Mouse (Mus musculus): ENCODE measurements around the gene Pdap1. TPM values are rescaled to one million over a fixed set of nuclear protein-coding genes. Genes with fewer than 3 reads are reported as not detected.
A peak's percentile ranks its signal among the peaks of the same experiment; 100 is the strongest.

The Pdap1 gene
- polyA plus RNA-seq, 1 experiment from 2014 or later = 102 TPM

GRCm38 (mm10) chr5:145116316-145116715 lies 23.7 kb downstream of the Pdap1 start:
- Histone ChIP-seq H3K27me3 (replicated peaks; ENCODE audit: control insufficient read depth, insufficient read depth, low read length) (peaks cover 7% of the 10 kb centered on the region; the same call in 1 of the 2 replicates), H3K36me3 (ENCODE audit: control insufficient read depth, insufficient read depth, low read length) (no peaks in the 10 kb centered on the region), H3K4me1 (ENCODE audit: control insufficient read depth, insufficient read depth, low read length) (0 out of 2 replicates have a peak, but pooled peaks cover 2% of the 10 kb centered on the region), H3K9ac (ENCODE audit: low read length) (no peak overlapping the region), H3K27ac (ENCODE audit: low read depth, low read length) (no peak overlapping the region), H3K4me2 (ENCODE audit: low read length) (no peak overlapping the region), H3K9me3 (replicated peaks; ENCODE audit: control insufficient read depth, low read length) (no peaks in the 10 kb centered on the region), H3K4me3 (ENCODE audit: low read depth, low read length) (no peak overlapping the region)
- peak; percentile 16 for DNase-seq (ENCODE audit: low spot score)
- 70% methylated on average over 4 of the region's 4 CpGs for WGBS
- no peak for ATAC-seq

- no peak for DNase-seq (ENCODE audit: low spot score)
- no peak overlapping the region for H3K4me3 ChIP-seq (ENCODE audit: low read depth, low read length)
- H3K9me3 ChIP-seq (replicated peaks; ENCODE audit: control insufficient read depth, low read length) = no peaks in the 10 kb centered on the region
- H3K9ac ChIP-seq (ENCODE audit: low read length) = no peak overlapping the region
- H3K4me2 ChIP-seq (ENCODE audit: low read length) = no peak overlapping the region
- 98% methylated on average over 5 of the region's 5 CpGs for WGBS
- peaks cover 7% of the 10 kb centered on the region; the same call in 1 of the 2 replicates for H3K27me3 ChIP-seq (replicated peaks; ENCODE audit: control insufficient read depth, insufficient read depth, low read length)
- H3K27ac ChIP-seq (ENCODE audit: low read depth, low read length) = no peak overlapping the region
- H3K36me3 ChIP-seq (ENCODE audit: control insufficient read depth, insufficient read depth, low read length) = peaks cover under 1% of the 10 kb centered on the region; the same call in 1 of the 2 replicates
- ATAC-seq = no peak
- H3K4me1 ChIP-seq (ENCODE audit: control insufficient read depth, insufficient read depth, low read length) = 0 out of 2 replicates have a peak, but pooled peaks cover 2% of the 10 kb centered on the region
These were observed 24.3 kb downstream of the Pdap1 start for GRCm38 (mm10) chr5:145115736-145116135.

- no peak overlapping the region for H3K27ac ChIP-seq (ENCODE audit: low read depth, low read length)
These were observed 25.2 kb downstream of the Pdap1 start for GRCm38 (mm10) chr5:145114606-145115473.

GRCm38 (mm10) chr5:145114071-145114605 lies 25.9 kb downstream of the Pdap1 start, which contains the start of gene Arpc1b:
Gene Arpc1b (plus strand): TSS chr5:145114215.
- peak within 1 kb of the TSS; percentile 62 for H3K9ac ChIP-seq (ENCODE audit: low read length)
- DNase-seq (ENCODE audit: low spot score) (peak; percentile 47), ATAC-seq (peak; percentile 66)
- 0 out of 2 replicates have a peak, but pooled peaks cover 2% of the 10 kb centered on the region for H3K4me1 ChIP-seq (ENCODE audit: control insufficient read depth, insufficient read depth, low read length)
- peak within 1 kb of the TSS; percentile 60 for H3K4me2 ChIP-seq (ENCODE audit: low read length)
- H3K27ac ChIP-seq (ENCODE audit: low read depth, low read length) = no peak within 1 kb of the TSS
- peak within 1 kb of the TSS; percentile 40 for H3K4me3 ChIP-seq (ENCODE audit: low read depth, low read length)
- no peaks in the 10 kb centered on the region for H3K9me3 ChIP-seq (replicated peaks; ENCODE audit: control insufficient read depth, low read length)
- H3K36me3 ChIP-seq (ENCODE audit: control insufficient read depth, insufficient read depth, low read length) = peaks cover 16% of the 10 kb centered on the region
- H3K27me3 ChIP-seq (replicated peaks; ENCODE audit: control insufficient read depth, insufficient read depth, low read length) = peaks cover 7% of the 10 kb centered on the region; the same call in 1 of the 2 replicates
- WGBS = under 1% methylated on average over 49 of the region's 53 CpGs

More at GRCm38 (mm10) chr5:145114606-145115473, 25.2 kb downstream of the Pdap1 start:
- H3K9ac ChIP-seq (ENCODE audit: low read length) = peak overlapping the region; percentile 62
- ATAC-seq (peak; percentile 35), DNase-seq (ENCODE audit: low spot score) (peak; percentile 46)
- H3K4me2 ChIP-seq (ENCODE audit: low read length) = peak overlapping the region; percentile 60
- H3K4me3 ChIP-seq (ENCODE audit: low read depth, low read length) = peak overlapping the region; percentile 40
- peaks cover 7% of the 10 kb centered on the region; the same call in 1 of the 2 replicates for H3K27me3 ChIP-seq (replicated peaks; ENCODE audit: control insufficient read depth, insufficient read depth, low read length)
- WGBS = 18% methylated on average over 40 of the region's 40 CpGs
- 0 out of 2 replicates have a peak, but pooled peaks cover 2% of the 10 kb centered on the region for H3K4me1 ChIP-seq (ENCODE audit: control insufficient read depth, insufficient read depth, low read length)
- H3K9me3 ChIP-seq (replicated peaks; ENCODE audit: control insufficient read depth, low read length) = no peaks in the 10 kb centered on the region
- peaks cover 9% of the 10 kb centered on the region for H3K36me3 ChIP-seq (ENCODE audit: control insufficient read depth, insufficient read depth, low read length)

GRCm38 (mm10) chr5:145113416-145113815 lies 26.6 kb downstream of the Pdap1 start:
- Histone ChIP-seq H3K27me3 (replicated peaks; ENCODE audit: control insufficient read depth, insufficient read depth, low read length) (peaks cover 7% of the 10 kb centered on the region; the same call in 1 of the 2 replicates), H3K9me3 (replicated peaks; ENCODE audit: control insufficient read depth, low read length) (no peaks in the 10 kb centered on the region), H3K27ac (ENCODE audit: low read depth, low read length) (no peak overlapping the region), H3K4me1 (ENCODE audit: control insufficient read depth, insufficient read depth, low read length) (0 out of 2 replicates have a peak, but pooled peaks cover 2% of the 10 kb centered on the region), H3K36me3 (ENCODE audit: control insufficient read depth, insufficient read depth, low read length) (peaks cover 22% of the 10 kb centered on the region), H3K4me3 (ENCODE audit: low read depth, low read length) (no peak overlapping the region), H3K9ac (ENCODE audit: low read length) (no peak overlapping the region), H3K4me2 (ENCODE audit: low read length) (peak overlapping the region; percentile 60; the same call in 1 of the 2 replicates)
- ATAC-seq (no peak), DNase-seq (ENCODE audit: low spot score) (no peak)
- 45% methylated on average over 2 of the region's 2 CpGs for WGBS

GRCm38 (mm10) chr5:145112566-145112965 lies 27.5 kb downstream of the Pdap1 start:
- Histone ChIP-seq H3K4me2 (ENCODE audit: low read length) (no peak overlapping the region), H3K9ac (ENCODE audit: low read length) (no peak overlapping the region), H3K4me3 (ENCODE audit: low read depth, low read length) (no peak overlapping the region), H3K36me3 (ENCODE audit: control insufficient read depth, insufficient read depth, low read length) (peaks cover 30% of the 10 kb centered on the region), H3K4me1 (ENCODE audit: control insufficient read depth, insufficient read depth, low read length) (0 out of 2 replicates have a peak, but pooled peaks cover 2% of the 10 kb centered on the region), H3K27me3 (replicated peaks; ENCODE audit: control insufficient read depth, insufficient read depth, low read length) (peaks cover 7% of the 10 kb centered on the region; the same call in 1 of the 2 replicates), H3K9me3 (replicated peaks; ENCODE audit: control insufficient read depth, low read length) (no peaks in the 10 kb centered on the region), H3K27ac (ENCODE audit: low read depth, low read length) (no peak overlapping the region)
- ATAC-seq (no peak), DNase-seq (ENCODE audit: low spot score) (no peak)
- WGBS = 86% methylated on average over 8 of the region's 8 CpGs

GRCm38 (mm10) chr5:145110401-145110800 lies 29.6 kb downstream of the Pdap1 start:
- no peak overlapping the region for H3K27ac ChIP-seq (ENCODE audit: low read depth, low read length)
- no peak overlapping the region for H3K9ac ChIP-seq (ENCODE audit: low read length)
- no peak overlapping the region for H3K4me3 ChIP-seq (ENCODE audit: low read depth, low read length)
- H3K4me1 ChIP-seq (ENCODE audit: control insufficient read depth, insufficient read depth, low read length) = 0 out of 2 replicates have a peak, but pooled peaks cover 2% of the 10 kb centered on the region
- WGBS = 91% methylated on average over 6 of the region's 6 CpGs
- peaks cover 52% of the 10 kb centered on the region for H3K36me3 ChIP-seq (ENCODE audit: control insufficient read depth, insufficient read depth, low read length)
- H3K4me2 ChIP-seq (ENCODE audit: low read length) = no peak overlapping the region
- DNase-seq (ENCODE audit: low spot score) (no peak), ATAC-seq (no peak)
- peaks cover 7% of the 10 kb centered on the region; the same call in 1 of the 2 replicates for H3K27me3 ChIP-seq (replicated peaks; ENCODE audit: control insufficient read depth, insufficient read depth, low read length)
- no peaks in the 10 kb centered on the region for H3K9me3 ChIP-seq (replicated peaks; ENCODE audit: control insufficient read depth, low read length)

- WGBS = 92% methylated on average over 9 of the region's 9 CpGs
- Histone ChIP-seq H3K9me3 (replicated peaks; ENCODE audit: control insufficient read depth, low read length) (no peaks in the 10 kb centered on the region), H3K4me2 (ENCODE audit: low read length) (no peak overlapping the region), H3K27me3 (replicated peaks; ENCODE audit: control insufficient read depth, insufficient read depth, low read length) (no peaks in the 10 kb centered on the region), H3K4me3 (ENCODE audit: low read depth, low read length) (no peak overlapping the region), H3K9ac (ENCODE audit: low read length) (no peak overlapping the region), H3K36me3 (ENCODE audit: control insufficient read depth, insufficient read depth, low read length) (peaks cover 96% of the 10 kb centered on the region), H3K27ac (ENCODE audit: low read depth, low read length) (no peak overlapping the region), H3K4me1 (ENCODE audit: control insufficient read depth, insufficient read depth, low read length) (no peaks in the 10 kb centered on the region)
- ATAC-seq (no peak), DNase-seq (ENCODE audit: low spot score) (no peak)
These were observed 34.3 kb downstream of the Pdap1 start for GRCm38 (mm10) chr5:145105694-145106275.

Measured in forebrain, embryonic 14.5 days (tissue).